Mouse (Mus musculus): ENCODE results near the gene Ms4a2.

Gene Ms4a2

GRCm38 (mm10) chr19:11623551-11623950, at the start of gene Ms4a2:
TSS of gene Ms4a2 (minus strand) at chr19:11623719.
- no peak for DNase-seq

DNA sequence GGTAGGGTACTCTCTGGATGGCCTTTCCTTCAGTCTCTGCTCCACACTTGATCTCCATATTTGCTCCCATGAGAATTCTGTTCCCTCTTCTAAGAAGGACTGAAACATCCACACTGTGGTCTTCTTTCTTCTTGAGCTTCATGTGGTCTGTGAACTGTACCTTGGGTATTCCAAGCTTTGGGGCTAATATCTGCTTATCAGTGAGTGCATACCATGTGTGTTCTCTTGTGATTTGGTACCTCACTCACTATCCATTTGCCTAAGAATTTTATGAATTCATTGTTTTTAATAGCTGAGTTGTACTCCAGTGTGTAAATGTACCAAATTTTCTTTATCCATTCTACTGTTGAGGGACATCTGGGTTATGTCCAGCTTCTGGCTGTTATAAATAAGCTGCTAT, 38.0 kb upstream of the Ms4a2 start:
- no peak for DNase-seq

DNA sequence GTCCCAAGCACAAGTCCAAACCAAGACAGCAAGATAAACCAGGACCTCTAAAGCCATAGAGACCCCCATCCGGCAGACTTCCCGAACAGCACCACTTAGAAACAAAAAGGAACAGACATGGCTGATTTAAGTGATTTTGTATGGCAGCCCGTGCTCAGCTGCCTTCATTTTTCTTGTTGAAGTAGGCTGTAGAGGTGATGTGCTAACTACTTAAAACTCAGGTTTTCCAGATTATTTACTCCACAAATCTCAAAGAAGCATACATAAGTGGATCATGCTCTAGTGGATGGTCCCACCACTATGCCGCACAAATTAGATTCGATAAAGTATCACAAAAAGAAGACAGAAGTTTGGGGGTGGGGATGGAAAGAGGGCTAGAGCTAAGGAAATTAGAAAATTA, 36.9 kb upstream of the Ms4a2 start, which contains the start of gene Oosp2:
Gene Oosp2, minus strand, starts transcription at position 101 of the 400 bp plus-strand sequence.
- DNase-seq, result no peak

GRCm38 (mm10) chr19:11659142-11659541, 35.6 kb upstream of the Ms4a2 start:
- DNase-seq, result no peak

- DNase-seq, result no peak
Observed at GRCm38 (mm10) chr19:11649564-11649963, 26.0 kb upstream of the Ms4a2 start.

DNA sequence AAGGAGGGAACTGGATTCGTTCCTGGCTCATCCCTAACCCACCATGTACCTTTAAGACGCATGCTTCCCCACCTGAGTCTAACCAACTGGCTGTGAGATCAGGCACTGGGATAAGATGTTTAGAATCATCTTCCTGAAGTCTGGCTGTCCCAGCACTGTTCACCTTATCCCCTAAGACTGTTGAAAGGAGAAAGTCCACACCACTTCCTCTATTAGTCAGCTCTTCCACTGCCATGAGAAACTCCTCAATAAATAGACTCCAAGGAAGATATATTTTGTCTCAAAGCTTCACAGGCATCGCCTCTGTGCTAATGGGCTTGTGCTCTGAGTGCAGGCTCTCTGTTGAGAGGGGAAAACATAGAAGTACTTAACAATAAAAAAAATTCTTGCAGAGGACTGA, 22.6 kb upstream of the Ms4a2 start:
- DNase-seq, result no peak

DNA sequence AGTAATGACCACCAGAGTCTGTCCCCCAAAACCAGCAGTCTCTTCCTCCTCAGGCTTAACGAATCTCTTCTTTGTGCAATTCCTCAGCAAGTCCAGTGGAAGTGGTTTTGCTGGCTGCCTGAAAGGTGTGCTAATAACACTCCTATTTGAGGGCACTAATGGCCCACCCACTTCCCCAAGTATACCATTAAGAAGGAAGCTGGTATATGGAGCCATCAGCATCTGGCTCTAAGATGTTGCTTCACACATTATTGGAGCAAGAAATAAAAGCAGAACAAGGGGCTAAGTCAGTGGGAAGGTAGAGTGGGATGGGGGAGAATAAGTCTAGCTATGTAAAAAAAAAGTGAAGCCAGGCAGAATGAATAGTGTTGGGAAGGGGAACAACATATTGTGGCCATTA, 17.2 kb upstream of the Ms4a2 start, which contains the start of gene Ms4a3:
Gene Ms4a3, minus strand, starts transcription at position 120 of the 400 bp plus-strand sequence.
- DNase-seq, result no peak

DNA sequence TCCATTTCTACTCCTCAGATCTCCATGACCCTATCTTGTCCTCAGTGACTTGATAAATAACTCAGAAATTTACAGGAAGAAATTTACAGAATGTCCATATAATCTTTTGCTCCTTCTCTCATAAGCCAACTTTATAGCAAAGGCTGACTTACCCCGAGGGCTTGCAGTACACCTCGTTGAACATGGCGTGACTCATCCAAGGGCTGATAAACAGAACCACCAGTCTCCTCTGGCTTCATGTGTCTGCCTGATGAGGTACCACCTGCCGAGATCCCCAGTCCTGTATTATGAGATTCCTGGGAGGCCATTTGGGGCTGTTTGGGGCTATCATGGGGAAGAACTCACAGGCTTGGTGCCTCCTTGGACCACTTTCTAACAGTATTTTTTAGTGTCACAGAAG, 15.5 kb upstream of the Ms4a2 start:
- no peak for DNase-seq

- DNase-seq, result no peak
Observed at GRCm38 (mm10) chr19:11635572-11635971, 12.1 kb upstream of the Ms4a2 start.

- DNase-seq, result no peak
Observed at GRCm38 (mm10) chr19:11634330-11634729, 10.8 kb upstream of the Ms4a2 start.

- no peak for DNase-seq
Observed at GRCm38 (mm10) chr19:11633732-11634131, 10.2 kb upstream of the Ms4a2 start.

GRCm38 (mm10) chr19:11625231-11625630, 1.7 kb upstream of the Ms4a2 start:
- no peak for DNase-seq

GRCm38 (mm10) chr19:11624800-11625199, 1.3 kb upstream of the Ms4a2 start:
- DNase-seq, result no peak

- DNase-seq, result no peak
Observed at GRCm38 (mm10) chr19:11617983-11618382, 5.5 kb downstream of the Ms4a2 start.

DNA sequence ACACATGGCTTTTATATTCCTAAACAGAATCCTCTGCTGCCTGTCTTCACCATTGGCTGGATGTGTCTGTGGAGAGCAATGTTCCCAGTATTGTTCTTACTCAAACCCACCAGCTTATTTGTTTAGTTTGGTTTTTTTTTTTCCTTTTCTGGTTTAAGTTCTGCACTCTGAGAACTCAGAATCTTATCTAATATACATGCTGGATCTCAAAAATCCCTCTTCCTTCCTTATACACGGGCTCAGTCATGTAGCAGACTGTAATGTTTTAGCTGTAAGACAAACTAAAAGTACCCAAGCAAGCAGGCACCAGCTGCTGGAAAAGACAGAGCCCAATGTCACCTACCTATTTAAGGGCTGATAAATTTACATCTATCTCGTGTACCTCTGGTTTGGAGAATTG, 8.7 kb downstream of the Ms4a2 start:
- no peak for DNase-seq

GRCm38 (mm10) chr19:11613776-11614443, 9.6 kb downstream of the Ms4a2 start:
- DNase-seq, result peak; percentile 18 to 57

GRCm38 (mm10) chr19:11613084-11613483, 10.4 kb downstream of the Ms4a2 start:
- no peak for DNase-seq

DNA sequence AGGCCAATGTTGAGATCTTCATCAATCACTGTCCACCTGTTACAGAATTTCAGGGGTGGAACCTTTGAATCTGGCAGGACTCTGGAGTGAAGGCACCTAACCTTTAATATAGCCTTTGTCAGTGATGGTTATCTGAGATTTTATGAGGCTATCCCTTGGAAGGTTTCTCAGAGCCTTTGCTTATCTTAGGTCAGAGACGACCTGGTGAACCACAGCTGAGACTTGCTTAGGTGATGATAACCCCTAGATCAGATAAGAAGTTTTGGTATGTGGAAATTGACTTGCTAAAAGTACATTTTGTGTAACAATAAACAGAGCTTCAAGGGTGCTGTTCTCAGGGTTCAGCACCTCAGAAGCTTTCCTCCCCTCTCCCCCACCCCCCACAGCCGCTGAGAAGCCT, 11.2 kb downstream of the Ms4a2 start:
- no peak for DNase-seq

DNA sequence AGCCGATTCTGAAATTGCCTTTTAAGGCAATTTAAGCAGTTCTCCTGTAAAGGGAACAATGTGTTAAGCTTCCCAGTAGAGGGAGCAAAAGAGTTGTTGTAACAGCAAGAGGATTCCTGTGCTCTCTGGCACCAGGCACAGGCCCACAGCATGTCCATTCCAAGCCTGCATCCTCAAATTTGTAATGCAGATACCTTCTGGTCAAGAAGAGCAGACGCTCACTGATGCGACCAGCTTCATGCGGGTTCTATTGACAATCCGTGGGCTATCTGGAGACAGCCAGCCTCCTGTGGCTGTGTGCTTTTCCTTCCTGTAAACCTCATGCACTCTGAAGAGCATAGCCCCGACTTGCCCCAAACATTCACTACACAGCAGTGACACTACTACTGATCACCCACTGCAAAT, 12.0 kb downstream of the Ms4a2 start:
- DNase-seq, result peak; percentile 41 to 55

DNA sequence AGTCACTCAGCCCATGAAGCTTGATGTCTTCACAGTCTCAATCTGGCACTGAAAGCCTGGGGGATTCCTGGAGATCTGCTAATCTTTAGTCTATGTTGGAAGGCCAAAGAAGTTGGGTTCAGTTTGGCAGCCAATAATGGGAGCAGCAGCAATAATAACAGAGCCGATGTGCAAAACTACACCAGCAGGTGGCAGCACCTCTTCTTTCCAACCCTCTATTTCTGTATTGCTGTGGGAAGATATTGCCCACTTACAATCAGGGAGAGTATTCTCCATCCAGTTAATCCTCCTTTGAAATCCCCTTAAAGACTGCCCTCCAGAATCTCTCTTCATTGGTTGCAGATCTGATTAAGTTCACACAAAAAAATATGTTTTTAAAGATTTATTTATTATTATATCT, 15.3 kb downstream of the Ms4a2 start:
- peak; percentile 26 to 55 for DNase-seq

GRCm38 (mm10) chr19:11604603-11605002, 18.9 kb downstream of the Ms4a2 start, which contains the start of gene Ms4a6d:
TSS of gene Ms4a6d (minus strand) at chr19:11604849.
- DNase-seq, result no peak

DNA sequence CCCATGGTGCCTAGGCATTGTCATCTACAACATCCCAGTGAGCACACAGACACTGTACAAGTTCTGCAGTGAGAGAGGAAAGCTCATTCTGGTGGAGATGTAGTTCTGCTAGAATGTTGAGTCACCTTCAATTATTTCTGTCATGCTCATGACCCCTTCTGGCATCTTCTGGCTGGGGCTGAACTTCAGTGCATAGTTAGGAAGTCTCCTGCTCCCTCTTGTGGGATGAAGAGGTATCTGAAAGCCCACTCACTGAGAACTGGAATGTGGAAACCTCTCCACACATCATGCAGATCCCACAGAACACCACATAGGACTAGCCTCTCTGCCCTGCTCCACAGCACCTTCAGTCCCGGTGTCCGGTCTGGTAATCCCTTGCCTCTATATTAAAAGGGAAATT, 21.5 kb downstream of the Ms4a2 start:
- DNase-seq, result no peak

DNA sequence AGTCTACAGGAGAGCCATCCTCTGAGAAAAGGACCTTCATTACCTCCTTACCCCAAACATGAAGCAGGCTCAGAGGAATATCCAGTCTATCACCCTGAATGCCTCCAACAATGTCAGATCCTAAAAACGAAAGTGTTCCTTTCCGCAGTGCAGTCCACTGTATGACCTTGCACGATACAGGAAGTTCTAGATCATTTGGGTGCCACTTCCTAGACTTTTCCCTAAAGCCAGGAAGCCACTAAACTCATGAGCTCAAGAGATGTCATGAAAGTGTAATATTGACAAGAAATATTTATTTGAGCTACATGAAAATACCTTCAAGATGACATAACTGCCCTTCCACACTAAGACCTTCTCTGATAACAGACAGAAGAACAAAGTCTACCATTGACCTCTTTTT, 22.2 kb downstream of the Ms4a2 start:
- DNase-seq, result no peak

DNA sequence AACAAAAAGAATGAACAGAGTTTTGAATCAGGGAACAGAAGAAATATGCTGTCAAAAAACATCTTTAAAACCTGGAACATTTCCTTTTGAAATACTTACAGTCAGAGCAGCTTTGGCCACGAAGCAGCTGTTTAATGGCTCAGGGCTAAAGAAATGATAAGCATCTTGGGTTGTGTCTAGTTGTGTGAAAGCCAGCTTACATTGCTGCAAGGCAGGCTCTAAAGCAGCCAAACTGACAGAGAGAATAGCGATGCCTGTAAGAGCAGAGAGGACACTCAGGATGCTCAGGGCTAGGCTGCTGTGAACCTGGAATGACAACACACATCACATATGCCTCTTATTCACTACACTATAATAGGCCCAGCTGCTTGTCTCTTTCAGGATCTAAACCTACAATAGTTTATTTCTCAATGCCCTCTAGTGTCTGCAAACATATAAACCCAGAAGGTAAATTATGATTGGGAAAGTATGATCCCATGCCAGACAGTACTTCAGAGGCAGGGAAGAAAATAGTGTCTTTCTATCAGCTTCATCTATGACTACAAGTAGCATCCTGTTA, 33.5 kb downstream of the Ms4a2 start:
- DNase-seq, result no peak

DNA sequence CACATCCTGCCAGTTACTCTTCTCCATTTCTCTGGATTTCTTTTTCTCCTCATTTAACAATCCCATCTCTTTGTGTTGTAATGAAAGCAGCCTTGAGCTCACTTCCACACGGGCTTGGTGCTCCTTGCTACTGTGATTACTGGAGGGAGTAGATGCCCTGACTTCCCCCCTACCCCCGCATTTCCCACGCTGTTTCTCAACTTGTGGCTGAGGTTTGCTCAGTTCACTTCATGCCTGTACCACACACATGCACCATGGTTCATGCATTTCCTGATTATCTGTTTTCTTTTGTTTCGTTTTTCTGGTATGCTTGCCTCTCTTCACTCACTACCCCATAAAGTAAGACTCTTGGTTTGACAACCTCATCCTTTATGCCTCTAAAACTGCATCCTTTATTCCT, 34.3 kb downstream of the Ms4a2 start:
- DNase-seq, result no peak

Measured in cerebellum, postnatal 25 days (tissue).